Mouse (Mus musculus) myocyte (in vitro differentiated cells): Measurements from ENCODE around the gene Vopp1.

Experiments
- E2F4 ChIP-seq: IDR thresholded peaks from one replicate; pipeline ENCODE4 v1.6.1; 2011; ENCODE audit warnings: mild to moderate bottlenecking, control low read depth, moderate library complexity; ENCODE audit not compliant: insufficient read depth
- POLR2A ChIP-seq: IDR thresholded peaks from one replicate; pipeline ENCODE4 v1.6.1; 2011; ENCODE audit warnings: low read depth, mild to moderate bottlenecking, control low read depth, moderate library complexity; ENCODE audit not compliant: insufficient read length
- POLR2AphosphoS2 ChIP-seq: IDR thresholded peaks from one replicate; pipeline ENCODE4 v1.6.1; 2011; ENCODE audit warnings: low read depth, control low read depth; ENCODE audit not compliant: insufficient read length
- TCF12 ChIP-seq: IDR thresholded peaks from one replicate; pipeline ENCODE4 v1.6.1; 2011; ENCODE audit warnings: mild to moderate bottlenecking, control low read depth; ENCODE audit not compliant: poor library complexity, insufficient read depth, severe bottlenecking

- TF ChIP-seq POLR2A = no peak
- no peak for TF ChIP-seq E2F4
- TF ChIP-seq TCF12 = no peak
- TF ChIP-seq POLR2AphosphoS2 = no peak
These were observed 122.6 kb downstream of the Vopp1 start, which contains the start of gene Lancl2 for GRCm38 (mm10) chr6:57702376-57702742.
